Mouse (Mus musculus) E14TG2a.4 (cell line): ENCODE data around the gene Slamf9.

Source experiments
- CTCF ChIP-seq: conservative IDR thresholded peaks from 2 replicates; pipeline ENCODE4 v1.5.1; 2014; ENCODE audit warnings: low read length
- NANOG ChIP-seq: IDR thresholded peaks from 2 replicates; pipeline ENCODE4 v1.6.1; 2014; ENCODE audit warnings: borderline replicate concordance, low read length, mixed read lengths
- POU5F1 ChIP-seq: IDR thresholded peaks from 2 replicates; pipeline ENCODE4 v1.6.1; 2014; ENCODE audit warnings: low read length, borderline replicate concordance

DNA sequence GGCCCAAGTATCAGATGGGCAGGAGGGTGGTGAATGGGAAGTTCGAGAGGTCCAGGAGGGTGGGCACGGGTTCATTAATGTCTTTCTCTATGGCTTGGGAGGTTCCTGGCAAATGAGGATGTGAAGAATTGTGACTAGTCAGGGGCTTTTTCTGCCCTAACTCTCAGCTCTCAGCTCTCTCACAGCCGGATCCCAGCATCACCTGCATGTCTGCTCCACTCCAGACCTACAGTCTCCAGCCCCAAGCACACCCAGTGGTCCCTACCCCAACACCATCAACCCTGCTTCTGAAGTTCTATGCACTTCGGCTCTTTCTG lies 39.0 kb downstream of the Slamf9 start:
- TF ChIP-seq CTCF (no peak), POU5F1 (no peak), NANOG (no peak)
